Mouse (Mus musculus) bone marrow macrophage, adult 2 months (primary cell): ENCODE results near the gene Ghdc.

Experiments
- CTCF ChIP-seq: IDR thresholded peaks from 2 replicates; pipeline ENCODE4 v1.5.1; 2012; ENCODE audit warnings: low read depth, mild to moderate bottlenecking, low read length, moderate library complexity
- POLR2A ChIP-seq: IDR thresholded peaks from 2 replicates; pipeline ENCODE4 v1.6.1; 2012; ENCODE audit warnings: mild to moderate bottlenecking, low read depth, low read length, borderline replicate concordance

GRCm38 (mm10) chr11:100720345-100720744 is 50.4 kb downstream of the Ghdc start:
- no peak for TF ChIP-seq CTCF
- no peak for TF ChIP-seq POLR2A
